ENCODE assay signal across 9 mouse cellular contexts in genomic region chr9:43150075-43150474, GRCm38 (mm10). TPM values are rescaled to one million over a fixed set of nuclear protein-coding genes. Genes with fewer than 3 reads are reported as not detected.
A peak's percentile ranks its signal among the peaks of the same experiment; 100 is the strongest.
DNase-seq lines count a peak whose midpoint lies in the region; ATAC-seq and TF ChIP-seq lines count a peak whose summit lies in the region.
"Had no signal": no experiment of that assay in that cellular context is flagged by ENCODE, and none has a peak within 500 bp of the region (broad histone marks: within the 10 kb centered on the region; RNA-seq: fewer than 3 reads in every experiment).

No protein-coding gene starts in this region.

- ATAC-seq in lung, embryonic 15.5 days (ENCODE audit: borderline replicate concordance, extremely low read depth, low FRiP score, low TSS enrichment): no peak

- no peak overlapping the region for H3K4me3 ChIP-seq in lung, embryonic 15.5 days
- H3K4me3 ChIP-seq in lung, adult 2 months (replicated peaks; ENCODE audit: extremely low read depth, low read depth, low read length): no peak overlapping the region
- H3K4me3 ChIP-seq: limb, embryonic 15.5 days had no signal

- 0 out of 2 replicates have a peak overlapping the region, but pooled peaks have one; percentile 9 for H3K4me2 ChIP-seq in lung, embryonic 15.5 days
- H3K4me2 ChIP-seq: limb, embryonic 15.5 days had no signal

- WGBS in lung, embryonic 15.5 days: 15% methylated on average over 10 of the region's 10 CpGs
- WGBS in lung, adult 2 months: 9% methylated on average over 10 of the region's 10 CpGs
- 19% methylated on average over 10 of the region's 10 CpGs for WGBS in large intestine, adult 2 months

- no peak for TF ChIP-seq POLR2A in lung, adult 2 months (IDR thresholded peaks at IDR 0.05; ENCODE audit: borderline replicate concordance, extremely low read depth, low read depth, low read length)

- no peaks in the 10 kb centered on the region for H3K36me3 ChIP-seq in lung, embryonic 15.5 days
- H3K36me3 ChIP-seq: limb, embryonic 15.5 days had no signal

- no peak overlapping the region for H3K9ac ChIP-seq in lung, embryonic 15.5 days
- H3K9ac ChIP-seq: limb, embryonic 15.5 days had no signal

- peaks cover 5% of the 10 kb centered on the region for H3K4me1 ChIP-seq in lung, embryonic 15.5 days
- no peaks in the 10 kb centered on the region for H3K4me1 ChIP-seq in lung, adult 2 months (ENCODE audit: control insufficient read depth, insufficient read depth, low read length)

- H3K27me3 ChIP-seq in lung, embryonic 15.5 days: peaks cover 6% of the 10 kb centered on the region; the same call in 1 of the 2 replicates
- H3K27me3 ChIP-seq: limb, embryonic 15.5 days had no signal

- TF ChIP-seq CTCF in lung, adult 2 months (IDR thresholded peaks at IDR 0.05; ENCODE audit: insufficient read depth, low read length): no peak

- DNase-seq in adrenal gland, adult (ENCODE audit: inconsistent age in 2 of 2, low spot score in 1 of 2): peak; percentile 27 to 49
- no peak for DNase-seq in adrenal gland, postnatal 25 days
- DNase-seq in lung, adult 2 months: no peak
- peak; percentile 29 for DNase-seq in large intestine, adult 2 months (ENCODE audit: low read depth, low spot score)
- DNase-seq in right cerebral cortex, postnatal 25 days: peak; percentile 68
- no peak for DNase-seq in adipocyte (ENCODE audit: low spot score)
- no peak for DNase-seq in cerebellum, adult 11 months

- no peak overlapping the region for H3K27ac ChIP-seq in lung, embryonic 15.5 days

- no peaks in the 10 kb centered on the region for H3K9me3 ChIP-seq in lung, embryonic 15.5 days
- H3K9me3 ChIP-seq: limb, embryonic 15.5 days had no signal

RNA-seq across cellular contexts. Expression of gene Tmem136, which starts 33.7 kb away (rescaled TPM):
- 4.4 and 5.7 TPM in 2 replicates for total RNA-seq in adrenal gland, postnatal 25 days (2021)
- polyA plus RNA-seq in lung, embryonic 15.5 days (2015; fragmentation: Nextera tagmentation; extraction: Ambion mirVana): 3.7 and 4.0 TPM in 2 replicates
- polyA plus RNA-seq in lung, adult 2 months (2012; rRNA removed): 1.8 and 7.4 TPM in 2 replicates
- polyA plus RNA-seq in large intestine, adult 2 months (2012; rRNA removed): 0.60 and 0.97 TPM in 2 replicates

RNA-seq across cellular contexts. Expression of gene Arhgef12, which starts 43.0 kb away (rescaled TPM):
- total RNA-seq in adrenal gland, postnatal 25 days (2021): 137 and 142 TPM in 2 replicates
- polyA plus RNA-seq in lung, embryonic 15.5 days (2015; fragmentation: Nextera tagmentation; extraction: Ambion mirVana): 12.5 and 14.3 TPM in 2 replicates
- 46.2 and 62.4 TPM in 2 replicates for polyA plus RNA-seq in lung, adult 2 months (2012; rRNA removed)
- polyA plus RNA-seq in large intestine, adult 2 months (2012; rRNA removed): 7.8 and 11.5 TPM in 2 replicates

Comparison
In these comparisons a context has a peak if more than half of its experiments do, and no peak if none do; other contexts are left out.
1. DNase-seq: peak in adrenal gland, adult (2 of 2), large intestine, adult 2 months (single experiment) and right cerebral cortex, postnatal 25 days (single experiment); none in adrenal gland, postnatal 25 days (single experiment), lung, adult 2 months (single experiment), adipocyte (single experiment) and cerebellum, adult 11 months (single experiment).